Mouse (Mus musculus) lung, postnatal 0 days (tissue): ENCODE results near the gene Olfr464.

Experiments
- CTCF ChIP-seq: IDR thresholded peaks from 2 replicates; pipeline ENCODE4 v1.5.1; 2016; ENCODE audit warnings: antibody characterized with exemption, mild to moderate bottlenecking
- EP300 ChIP-seq: IDR thresholded peaks from 2 replicates; pipeline ENCODE4 v1.6.1; 2016; ENCODE audit warnings: antibody characterized with exemption, mild to moderate bottlenecking, control low read depth

DNA sequence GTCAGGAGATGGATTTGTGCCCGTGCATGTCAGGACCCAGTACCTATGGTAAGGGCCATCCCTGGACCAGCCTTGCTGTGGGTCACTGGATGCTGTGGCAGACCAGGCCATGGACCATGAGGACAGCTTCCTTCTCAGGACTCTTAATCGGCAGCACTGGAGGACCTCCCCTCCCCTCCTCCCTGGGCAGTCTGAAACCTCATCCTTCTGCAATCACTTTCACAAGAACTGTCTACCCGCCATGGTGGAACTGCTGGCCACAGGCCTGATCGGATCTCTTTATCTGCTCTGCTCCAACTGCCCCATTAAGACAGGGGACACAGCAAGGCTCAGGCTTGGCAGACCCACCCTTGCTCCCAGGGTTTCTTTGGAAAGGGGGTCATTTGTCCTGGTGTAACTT, 39.1 kb downstream of the Olfr464 start:
- TF ChIP-seq CTCF (no peak), EP300 (no peak)
